Mouse (Mus musculus): Measurements from ENCODE around the gene Mgat4b.

Mgat4b gene

DNA sequence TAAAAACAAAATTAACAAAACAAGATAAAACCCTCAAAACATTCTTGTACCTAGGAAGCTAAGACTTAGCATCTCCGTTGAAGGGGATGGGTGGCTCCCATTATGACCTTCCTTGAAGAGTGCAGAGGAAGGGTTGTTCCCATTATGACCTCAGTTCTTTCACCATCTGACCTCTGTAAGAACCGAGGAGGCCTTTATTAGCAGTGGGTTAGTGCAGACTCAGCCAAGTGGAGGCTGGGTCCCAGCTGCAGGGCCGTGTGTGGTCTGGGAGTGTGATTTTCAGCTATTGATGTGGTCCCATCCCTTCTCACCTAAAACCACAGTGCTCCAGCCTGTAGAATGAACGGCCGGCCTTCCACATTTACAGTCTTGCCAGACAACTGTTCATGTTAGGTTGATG, 34.6 kb downstream of the Mgat4b start:
- in situ Hi-C loops (cut with MboI; ENCODE audit: low sequenced_read_pairs): no loop called here

DNA sequence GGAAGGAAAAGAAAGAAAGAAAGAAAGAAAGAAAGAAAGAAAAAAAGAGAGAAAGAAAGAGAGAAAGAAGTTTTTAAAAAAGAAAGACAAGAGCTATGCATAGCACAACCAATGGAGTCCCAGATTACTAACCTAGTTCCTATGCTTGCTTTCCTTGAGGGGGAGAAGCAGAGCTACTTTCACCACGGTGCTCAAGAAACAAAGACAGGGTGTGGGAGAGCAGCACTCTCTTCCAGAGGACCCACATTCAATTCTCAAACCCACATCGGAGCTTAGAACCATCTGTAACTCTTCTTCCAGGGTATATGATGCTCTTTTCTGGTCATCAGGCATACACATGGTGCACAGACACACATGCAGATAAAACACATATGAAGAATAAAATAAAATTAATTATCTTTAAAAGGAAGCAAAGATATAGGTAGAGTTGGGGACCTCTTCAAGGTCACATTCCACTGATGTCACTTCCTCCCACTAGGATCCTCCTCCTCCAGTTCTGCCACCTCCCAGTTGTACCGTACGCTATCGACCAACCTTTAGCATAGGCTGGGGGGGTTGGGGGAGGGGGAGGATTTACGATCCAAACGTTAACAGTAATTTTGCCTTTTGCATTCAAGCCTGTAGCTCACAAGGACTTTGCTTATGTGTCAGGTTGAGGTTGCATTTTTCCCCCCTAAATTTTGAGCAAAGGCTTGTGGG, 37.9 kb downstream of the Mgat4b start:
- in situ Hi-C loops (cut with MboI; ENCODE audit: low sequenced_read_pairs): no loop called here

DNA sequence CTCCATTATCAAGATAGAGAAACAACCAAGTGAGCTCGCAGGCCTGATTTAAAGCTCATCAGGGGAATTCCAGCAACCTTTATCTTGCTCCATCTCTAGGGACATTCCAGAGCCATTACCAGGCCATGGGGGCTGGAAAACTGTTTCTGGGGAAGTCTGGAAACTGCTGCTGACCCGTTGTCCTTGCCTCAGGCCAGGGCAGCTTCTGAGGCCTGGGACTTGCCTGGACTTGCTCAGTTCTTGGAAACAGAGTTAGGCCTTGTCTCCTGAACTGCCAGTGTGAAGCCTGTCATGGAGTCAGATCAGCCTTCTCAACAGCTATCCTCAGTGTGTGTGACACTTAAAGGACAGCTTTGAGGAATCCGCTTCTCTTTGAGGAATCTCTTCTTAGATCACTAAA, 41.5 kb downstream of the Mgat4b start:
- in situ Hi-C loops (cut with MboI; ENCODE audit: low sequenced_read_pairs): loop anchor here (25.0 kb wide), 1 partner anchor 265 kb away; no protein-coding TSS in a partner anchor

DNA sequence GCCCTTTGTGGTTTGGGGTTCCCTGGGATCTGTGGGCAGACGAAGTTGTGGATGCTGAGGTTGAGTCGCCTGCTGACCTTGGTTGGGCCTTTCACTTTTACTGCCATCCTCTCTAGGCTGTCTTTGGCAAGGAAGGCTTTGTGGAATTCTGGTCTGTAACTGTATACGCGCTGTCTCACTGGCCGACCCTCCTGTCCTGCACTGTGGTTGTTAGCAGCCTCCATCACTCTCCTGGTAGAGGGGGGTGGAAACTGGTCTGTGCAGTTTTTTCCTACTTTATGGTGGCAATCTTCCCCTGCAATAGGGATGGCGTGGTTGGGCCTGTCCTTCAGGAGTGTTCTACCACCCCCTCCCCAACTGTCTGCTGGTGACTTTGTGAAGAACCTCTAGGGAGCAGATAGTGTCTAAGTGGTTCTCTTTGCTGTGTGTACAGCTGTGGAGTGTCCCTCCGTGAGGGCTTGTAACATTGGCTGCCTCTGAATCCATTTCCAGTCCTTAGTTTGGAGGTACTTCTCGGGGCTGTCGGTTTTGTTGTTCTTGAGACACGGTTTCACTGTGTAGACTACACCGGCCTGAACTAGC, 42.1 kb downstream of the Mgat4b start:
- in situ Hi-C loops (cut with MboI; ENCODE audit: low sequenced_read_pairs): loop anchor here (25.0 kb wide), 1 partner anchor 265 kb away; no protein-coding TSS in a partner anchor

DNA sequence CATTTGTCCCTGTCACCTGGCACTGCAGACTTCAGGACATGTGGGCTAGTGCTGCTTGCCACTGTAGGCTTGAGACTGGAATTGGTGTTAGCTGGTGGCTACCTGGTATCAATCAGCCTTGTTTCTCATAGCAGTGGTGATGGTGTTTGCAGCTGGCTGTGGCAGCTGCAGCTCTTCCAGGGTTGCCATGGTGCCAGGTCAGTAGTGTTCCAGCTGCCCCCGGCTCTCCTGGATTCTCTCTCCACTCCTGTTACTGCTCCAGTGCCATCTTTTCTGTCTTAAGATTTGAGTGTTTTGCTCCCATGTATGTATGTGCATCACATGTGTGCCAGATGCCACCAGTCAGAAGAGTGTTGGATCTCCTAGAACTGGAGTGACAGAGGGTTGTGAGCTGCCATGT, 42.7 kb downstream of the Mgat4b start:
- in situ Hi-C loops (cut with MboI; ENCODE audit: low sequenced_read_pairs): loop anchor here (25.0 kb wide), 1 partner anchor 266 kb away; no protein-coding TSS in a partner anchor

DNA sequence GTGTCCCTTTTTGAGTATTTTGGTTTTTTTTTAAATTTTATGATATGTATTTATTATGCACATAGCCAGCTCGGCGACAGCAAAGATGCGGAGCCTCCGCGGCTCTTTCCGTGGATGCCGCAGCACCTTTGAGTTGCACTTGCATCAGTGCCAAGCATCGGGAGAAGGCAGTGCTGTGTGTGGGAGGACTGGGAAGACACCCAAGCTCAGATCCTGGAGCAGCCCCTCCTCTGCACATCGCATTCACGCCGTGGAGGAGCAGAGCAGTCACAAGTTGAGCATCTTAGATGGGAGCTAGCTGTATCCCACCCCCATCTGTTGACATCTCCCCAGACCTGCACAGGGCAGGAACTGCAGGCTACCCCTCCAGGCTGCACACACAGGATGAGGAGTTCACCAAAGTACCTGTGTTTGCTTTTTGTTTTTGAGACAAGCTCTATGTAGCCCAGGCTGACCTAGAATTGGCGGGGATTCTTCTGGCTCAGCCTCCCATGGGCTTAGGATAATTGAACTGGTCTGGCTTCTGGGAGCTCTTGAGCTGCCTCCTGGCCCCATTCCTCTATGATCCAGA, 43.4 kb downstream of the Mgat4b start:
- in situ Hi-C loops (cut with MboI; ENCODE audit: low sequenced_read_pairs): loop anchor here (25.0 kb wide), 1 partner anchor 267 kb away; no protein-coding TSS in a partner anchor

DNA sequence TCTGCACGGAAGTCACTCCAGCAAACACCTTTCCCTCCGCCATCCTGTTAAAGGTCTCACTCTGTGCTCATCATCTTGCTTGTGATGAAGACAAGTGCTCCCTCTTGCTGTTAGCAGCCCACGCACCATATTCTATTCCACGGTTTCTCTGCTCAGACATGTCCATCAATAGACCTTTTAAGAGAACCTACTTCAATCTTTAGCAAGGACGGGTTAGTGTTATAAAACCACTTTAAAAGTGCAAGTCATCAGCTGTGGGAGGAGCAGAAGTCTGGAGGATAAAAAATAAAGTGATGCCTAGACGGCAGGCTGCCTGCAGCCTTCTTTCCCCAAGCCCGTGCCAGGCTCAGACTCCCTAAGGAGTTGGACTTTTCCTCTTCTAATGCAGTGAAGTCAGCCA, 45.9 kb downstream of the Mgat4b start:
- in situ Hi-C loops (cut with MboI; ENCODE audit: low sequenced_read_pairs): loop anchor here (25.0 kb wide), 1 partner anchor 269 kb away; no protein-coding TSS in a partner anchor

DNA sequence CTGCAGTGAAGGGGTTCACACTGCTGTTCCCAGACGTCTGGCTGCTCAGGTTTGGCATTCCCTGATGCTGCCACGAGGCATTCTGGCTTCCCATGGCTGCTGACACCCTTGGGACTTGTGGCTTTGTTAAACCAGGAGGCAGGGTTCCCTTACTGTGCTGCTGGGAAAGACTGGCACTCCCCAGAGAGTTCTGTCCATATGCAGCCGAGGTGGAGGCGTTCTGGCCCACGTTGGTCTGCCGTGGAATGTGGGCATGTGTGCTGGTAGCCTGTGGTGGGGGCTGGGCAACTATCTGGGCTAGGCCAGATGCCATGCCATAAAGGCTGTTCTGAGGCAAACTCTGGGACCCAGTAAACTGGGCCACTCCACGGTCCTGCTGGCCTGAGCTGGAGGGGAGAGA, 47.6 kb downstream of the Mgat4b start:
- in situ Hi-C loops (cut with MboI; ENCODE audit: low sequenced_read_pairs): loop anchor here (25.0 kb wide), 1 partner anchor 271 kb away; no protein-coding TSS in a partner anchor

DNA sequence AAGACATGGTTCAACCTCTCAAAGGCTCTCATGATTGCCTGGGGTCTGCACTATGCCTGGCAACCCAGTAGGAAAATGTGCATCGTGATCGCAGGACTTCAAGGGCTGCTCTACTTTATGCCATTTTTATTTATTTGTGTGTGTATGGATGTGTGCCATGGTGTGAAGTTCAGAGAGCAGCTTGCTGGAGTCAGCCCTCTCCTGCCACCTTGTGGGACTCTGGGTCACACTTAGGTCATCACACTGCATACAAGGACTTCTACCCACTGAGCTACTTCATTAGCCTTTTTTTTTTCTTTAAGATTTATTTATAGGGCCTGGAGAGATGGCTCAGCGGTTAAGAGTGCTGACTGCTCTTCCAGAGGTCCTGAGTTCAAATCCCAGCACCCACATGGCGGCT, 51.3 kb downstream of the Mgat4b start:
- in situ Hi-C loops (cut with MboI; ENCODE audit: low sequenced_read_pairs): loop anchor here (25.0 kb wide), 1 partner anchor 275 kb away; no protein-coding TSS in a partner anchor

DNA sequence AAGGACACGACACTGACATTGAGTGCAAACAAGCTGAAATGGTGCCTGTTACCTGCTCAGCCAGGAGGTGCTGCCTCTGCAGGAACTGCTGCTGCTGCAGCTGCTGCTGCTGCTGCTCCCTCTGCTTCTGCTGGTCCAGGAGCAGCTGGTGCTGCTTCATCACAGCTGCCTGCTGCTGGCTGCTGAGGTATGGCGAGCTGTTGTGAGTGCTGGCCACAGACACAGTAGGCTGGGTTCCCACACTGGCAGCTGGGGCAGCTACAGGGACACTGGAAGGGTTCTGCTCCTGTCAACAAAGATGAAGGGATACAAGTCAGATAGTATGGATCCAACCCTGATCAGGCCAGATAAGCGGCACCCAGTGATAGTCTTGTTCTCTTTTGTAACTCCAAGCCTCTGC, 52.5 kb downstream of the Mgat4b start:
- in situ Hi-C loops (cut with MboI; ENCODE audit: low sequenced_read_pairs): loop anchor here (25.0 kb wide), 1 partner anchor 276 kb away; no protein-coding TSS in a partner anchor

DNA sequence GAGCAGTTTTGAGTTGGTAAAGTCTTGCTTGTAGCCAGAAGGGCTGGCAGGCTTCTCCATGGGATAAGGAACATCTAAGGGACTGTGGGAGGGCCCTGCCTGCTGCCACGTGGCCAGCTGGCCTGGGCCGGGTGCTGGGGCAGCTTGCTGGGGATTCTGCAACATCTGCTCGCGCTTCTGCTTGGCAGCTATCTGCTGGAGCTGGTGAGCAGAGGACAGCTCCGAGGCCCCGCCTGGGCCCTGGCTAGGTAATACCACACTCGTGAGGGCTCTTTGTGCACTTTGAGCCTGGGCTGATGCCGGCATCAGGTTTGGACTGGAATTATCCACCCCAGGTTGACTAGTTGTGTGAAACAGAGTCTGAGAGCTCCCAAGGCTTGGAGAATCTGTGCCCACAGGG, 55.2 kb downstream of the Mgat4b start:
- in situ Hi-C loops (cut with MboI; ENCODE audit: low sequenced_read_pairs): loop anchor here (25.0 kb wide), 1 partner anchor 279 kb away; no protein-coding TSS in a partner anchor

DNA sequence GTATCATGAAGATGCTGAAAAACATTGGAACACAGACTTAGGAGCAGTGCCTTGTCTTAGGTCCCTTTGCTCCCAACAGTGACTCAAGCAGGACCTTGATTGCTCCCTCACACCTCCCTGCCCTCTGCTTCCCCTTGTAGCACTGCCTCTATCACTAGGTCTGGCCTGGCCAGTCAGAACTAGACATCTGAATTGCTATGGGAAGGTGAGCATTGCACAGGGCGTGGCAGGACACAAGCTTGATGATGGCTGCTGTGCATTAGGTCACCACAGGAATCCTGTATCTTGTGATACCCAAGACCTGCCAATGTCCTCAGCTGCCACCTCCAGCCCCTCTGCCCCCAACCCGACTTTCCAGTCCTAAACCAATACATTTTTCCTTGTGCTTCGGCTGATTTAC, 56.3 kb downstream of the Mgat4b start:
- in situ Hi-C loops (cut with MboI; ENCODE audit: low sequenced_read_pairs): loop anchor here (25.0 kb wide), 1 partner anchor 280 kb away; no protein-coding TSS in a partner anchor

DNA sequence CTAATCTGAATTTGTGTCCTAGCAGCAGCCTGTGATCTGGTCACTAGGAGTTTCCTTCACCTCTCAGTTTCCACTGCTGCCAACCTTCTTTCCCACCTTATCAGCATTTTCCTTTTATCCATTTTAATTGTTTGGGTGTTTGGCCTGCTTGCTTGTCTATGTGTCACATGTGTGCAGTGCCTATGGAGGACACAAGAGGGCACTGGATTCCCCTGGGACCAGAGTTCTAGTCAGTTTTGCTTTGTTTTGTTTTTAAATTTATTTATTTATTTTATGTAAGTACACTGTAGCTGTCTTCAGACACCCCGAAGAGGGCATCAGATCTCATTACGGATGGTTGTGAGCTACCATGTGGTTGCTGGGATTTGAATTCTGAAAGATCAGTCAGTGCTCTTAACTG, 58.5 kb downstream of the Mgat4b start:
- in situ Hi-C loops (cut with MboI; ENCODE audit: low sequenced_read_pairs): loop anchor here (25.0 kb wide), 1 partner anchor 282 kb away; no protein-coding TSS in a partner anchor

DNA sequence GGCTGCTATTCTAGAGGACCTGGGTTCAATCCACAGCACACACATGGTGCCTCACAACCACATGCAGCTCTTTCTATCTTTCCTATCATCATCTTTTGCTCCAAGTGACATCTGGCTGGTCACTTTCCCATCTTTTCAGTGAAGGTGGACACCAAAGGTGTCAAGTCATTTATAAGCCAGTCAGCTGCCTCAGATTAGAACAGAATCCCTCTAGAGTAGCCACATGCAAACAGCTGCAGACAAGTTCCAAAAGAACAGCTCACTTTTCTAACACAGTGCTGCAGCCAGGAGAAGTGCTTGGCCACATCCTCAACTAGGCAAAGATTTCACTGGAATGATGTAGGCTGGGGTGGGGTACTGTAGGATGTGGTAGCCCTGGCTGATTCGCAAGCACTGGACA, 59.2 kb downstream of the Mgat4b start:
- in situ Hi-C loops (cut with MboI; ENCODE audit: low sequenced_read_pairs): loop anchor here (25.0 kb wide), 1 partner anchor 283 kb away; no protein-coding TSS in a partner anchor

DNA sequence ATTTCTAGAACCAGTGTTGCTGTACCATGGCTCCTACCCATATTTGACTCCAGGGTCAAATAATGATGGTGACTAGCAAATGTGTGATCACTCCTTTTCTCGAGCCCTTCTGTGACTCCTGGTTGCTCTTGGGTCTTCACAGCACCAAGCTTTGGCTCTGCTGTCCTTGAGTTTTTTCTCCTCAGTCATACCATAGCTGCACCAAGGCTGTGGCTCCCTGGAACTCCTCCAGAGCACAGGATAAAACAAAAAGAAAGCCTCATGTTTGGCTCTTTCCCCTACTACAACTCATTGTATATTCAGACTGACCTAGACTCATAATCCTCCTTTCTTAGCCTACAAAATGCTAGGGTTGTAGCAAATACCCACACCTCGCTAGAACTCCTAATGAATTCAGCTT, 62.1 kb downstream of the Mgat4b start:
- in situ Hi-C loops (cut with MboI; ENCODE audit: low sequenced_read_pairs): loop anchor here (25.0 kb wide), 1 partner anchor 286 kb away; no protein-coding TSS in a partner anchor

DNA sequence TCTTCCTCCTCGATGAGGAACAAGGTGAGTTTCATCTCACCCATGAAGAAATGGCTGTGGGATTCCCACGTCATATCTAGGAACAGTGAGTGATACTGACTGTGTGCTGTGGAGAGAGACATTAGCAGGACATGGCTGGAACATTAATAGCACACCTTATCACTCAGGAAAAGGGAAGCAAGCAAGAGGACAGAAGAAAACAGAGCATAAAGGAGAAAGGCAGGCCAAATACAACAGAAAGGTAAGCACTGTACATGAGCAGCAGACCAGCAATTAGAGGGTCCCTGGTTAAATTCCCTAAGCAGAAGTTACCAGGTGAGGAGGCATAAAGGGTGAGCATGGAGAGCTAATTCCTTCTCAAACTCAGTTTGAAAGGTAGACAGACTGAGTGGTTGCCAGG, 64.4 kb downstream of the Mgat4b start:
- in situ Hi-C loops (cut with MboI; ENCODE audit: low sequenced_read_pairs): no loop called here

DNA sequence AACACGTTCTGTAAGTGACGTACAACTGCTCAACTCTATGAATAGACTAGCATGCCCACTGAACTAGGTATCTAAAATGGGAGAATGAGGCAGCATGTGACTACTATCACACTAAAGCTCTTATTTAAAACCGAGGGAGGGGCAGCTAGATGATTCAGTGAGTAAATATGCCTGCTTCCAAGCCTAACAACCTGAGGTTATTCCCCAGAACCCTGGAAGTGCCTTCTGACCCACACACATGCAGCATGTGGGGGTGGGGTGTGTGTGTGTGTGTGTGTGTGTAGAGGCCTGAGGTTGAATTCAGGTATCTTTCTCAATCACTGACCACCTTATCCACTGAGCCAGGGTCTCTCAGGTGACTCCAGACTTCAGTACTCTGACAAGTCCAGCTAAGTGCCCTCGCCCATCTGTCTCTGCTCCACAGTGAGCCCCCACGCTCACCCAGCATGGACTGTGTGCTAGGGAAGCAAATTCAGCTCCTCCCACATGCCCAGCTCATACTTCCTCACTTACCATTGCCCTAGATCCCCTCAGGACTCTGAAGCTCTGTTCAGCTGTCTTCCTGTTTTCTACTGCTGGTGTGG, 65.0 kb downstream of the Mgat4b start:
- in situ Hi-C loops (cut with MboI; ENCODE audit: low sequenced_read_pairs): no loop called here

DNA sequence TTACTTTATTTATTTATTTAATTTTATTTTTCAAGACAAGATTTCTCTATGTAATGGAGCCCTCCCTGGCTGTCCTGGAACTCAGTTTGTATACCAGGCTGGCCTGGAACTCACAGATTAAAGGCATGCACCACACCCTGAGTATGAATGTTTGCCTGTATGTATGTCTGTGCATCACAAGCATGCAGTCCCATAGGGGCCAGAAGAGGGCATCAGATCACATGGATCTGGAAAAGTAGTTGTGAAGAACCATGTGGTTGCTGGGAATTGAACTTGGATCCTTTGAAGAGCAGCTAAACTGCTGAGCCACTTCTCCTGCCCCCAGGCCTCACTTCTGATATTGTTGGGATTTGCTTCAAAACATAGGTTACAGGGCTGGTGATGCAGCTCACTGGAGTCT, 66.3 kb downstream of the Mgat4b start:
- in situ Hi-C loops (cut with MboI; ENCODE audit: low sequenced_read_pairs): no loop called here

DNA sequence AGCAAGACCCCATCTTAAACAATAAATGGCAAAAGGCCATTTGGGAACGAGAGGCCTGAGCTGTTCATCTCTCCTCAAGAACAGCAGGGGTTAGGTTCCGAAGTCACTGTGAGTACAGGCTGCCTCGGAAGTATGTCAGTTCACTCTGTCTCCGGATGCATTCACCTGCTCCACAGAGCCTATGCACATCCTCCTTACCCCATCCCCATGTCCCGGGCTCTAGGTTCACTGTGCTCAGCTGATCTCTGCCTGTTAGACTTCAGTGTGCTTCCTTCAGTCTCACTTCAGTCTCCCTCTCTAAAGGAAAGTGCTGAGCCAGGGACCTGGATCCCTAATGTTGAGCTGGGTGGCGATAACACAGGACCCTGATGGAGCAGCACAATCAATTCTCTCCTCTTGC, 67.0 kb downstream of the Mgat4b start:
- in situ Hi-C loops (cut with MboI; ENCODE audit: low sequenced_read_pairs): no loop called here

DNA sequence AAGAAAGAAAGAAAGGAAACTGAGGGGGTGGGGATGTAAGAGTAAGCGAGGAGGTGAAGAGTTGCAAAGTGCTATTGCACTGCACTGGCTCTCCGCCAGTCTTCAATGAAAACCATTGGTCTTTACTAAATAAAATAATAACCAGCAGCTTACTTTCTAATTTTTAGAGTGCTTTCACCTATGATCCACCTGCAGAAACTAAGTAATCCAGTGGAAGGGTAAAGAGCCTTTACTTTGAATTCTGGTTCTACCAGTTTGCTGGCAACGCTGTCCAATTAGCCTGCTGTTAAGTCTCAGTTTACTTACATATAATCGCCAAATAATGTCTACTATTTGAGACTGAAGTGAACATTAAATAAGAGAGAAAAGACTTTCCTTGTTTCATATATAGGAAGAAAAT, 68.3 kb downstream of the Mgat4b start:
- in situ Hi-C loops (cut with MboI; ENCODE audit: low sequenced_read_pairs): no loop called here

DNA sequence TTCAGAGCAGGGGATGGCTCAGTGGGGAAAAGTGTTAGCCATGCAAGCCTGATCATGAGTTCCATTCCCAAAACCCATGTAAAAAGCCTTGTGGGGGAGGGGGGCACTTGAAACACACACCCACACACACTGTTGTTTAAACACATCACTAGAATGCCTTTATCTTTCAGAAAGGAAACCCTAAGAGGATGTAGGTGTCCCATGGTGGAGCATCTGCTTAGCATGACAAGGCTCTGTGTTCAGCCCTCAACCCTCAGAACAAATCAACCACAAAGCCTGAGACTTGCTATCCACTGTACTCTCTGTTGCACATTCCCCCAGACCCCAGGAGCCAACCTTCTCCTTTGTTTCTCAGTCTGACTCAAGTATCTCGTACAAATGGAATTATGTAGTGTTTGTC, 69.4 kb downstream of the Mgat4b start:
- in situ Hi-C loops (cut with MboI; ENCODE audit: low sequenced_read_pairs): no loop called here

Data from CH12F3 (cell line).